Mouse (Mus musculus) adrenal gland, adult (tissue): ENCODE measurements at regions not wholly inside any gene's neighbourhood (a gene's known extent, or its start where the extent isn't known, plus 50 kb on each side); places are given as distances from the start of the nearest gene placed in this dataset.

Experiments used
- DNase-seq, 2 experiments: peaks; one replicate each; pipeline ENCODE4 v3.0.0; 2022 to 2023; ENCODE audit warnings: low spot score in 1 of 2; ENCODE audit not compliant: inconsistent age in 2 of 2

DNA sequence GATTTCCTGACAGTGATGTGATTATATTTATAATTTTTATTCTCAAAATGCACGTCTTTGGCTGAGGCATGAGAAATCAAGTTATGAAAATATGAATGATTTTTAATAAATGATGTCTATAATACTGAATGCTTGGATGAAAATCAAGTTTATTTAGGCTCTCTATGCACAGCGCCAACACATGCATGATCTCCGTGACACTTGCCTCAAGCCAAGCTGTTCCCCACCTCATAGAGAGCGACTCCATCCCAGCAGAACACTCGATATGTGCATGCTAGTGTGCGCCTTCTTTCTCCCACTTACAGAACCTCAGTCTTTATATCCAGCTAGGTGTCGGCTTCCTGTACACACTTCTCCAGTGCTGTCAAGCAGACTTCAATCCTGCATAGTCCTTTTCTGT lies 139.8 kb upstream of the Gm9833 start:
- DNase-seq = no peak

DNA sequence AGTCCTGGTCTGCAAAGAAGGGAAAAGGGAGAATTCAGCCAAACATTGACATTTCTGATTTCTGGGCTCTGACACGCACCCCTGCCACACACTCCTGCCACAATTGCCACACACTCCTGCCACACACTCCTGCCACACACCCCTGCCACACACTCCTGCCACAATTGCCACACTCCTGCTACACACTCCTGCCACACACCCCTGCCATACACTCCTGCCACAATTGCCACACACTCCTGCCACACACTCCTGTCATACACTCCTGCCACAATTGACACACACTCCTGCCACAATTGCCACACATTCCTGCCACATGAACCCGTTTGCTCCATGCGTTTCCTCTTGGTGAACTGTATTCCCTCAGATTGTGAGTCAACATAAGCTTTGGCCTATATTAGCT lies 130.0 kb upstream of the Gm9833 start:
- DNase-seq = peak in 1 of 2 experiments; percentile 12

DNA sequence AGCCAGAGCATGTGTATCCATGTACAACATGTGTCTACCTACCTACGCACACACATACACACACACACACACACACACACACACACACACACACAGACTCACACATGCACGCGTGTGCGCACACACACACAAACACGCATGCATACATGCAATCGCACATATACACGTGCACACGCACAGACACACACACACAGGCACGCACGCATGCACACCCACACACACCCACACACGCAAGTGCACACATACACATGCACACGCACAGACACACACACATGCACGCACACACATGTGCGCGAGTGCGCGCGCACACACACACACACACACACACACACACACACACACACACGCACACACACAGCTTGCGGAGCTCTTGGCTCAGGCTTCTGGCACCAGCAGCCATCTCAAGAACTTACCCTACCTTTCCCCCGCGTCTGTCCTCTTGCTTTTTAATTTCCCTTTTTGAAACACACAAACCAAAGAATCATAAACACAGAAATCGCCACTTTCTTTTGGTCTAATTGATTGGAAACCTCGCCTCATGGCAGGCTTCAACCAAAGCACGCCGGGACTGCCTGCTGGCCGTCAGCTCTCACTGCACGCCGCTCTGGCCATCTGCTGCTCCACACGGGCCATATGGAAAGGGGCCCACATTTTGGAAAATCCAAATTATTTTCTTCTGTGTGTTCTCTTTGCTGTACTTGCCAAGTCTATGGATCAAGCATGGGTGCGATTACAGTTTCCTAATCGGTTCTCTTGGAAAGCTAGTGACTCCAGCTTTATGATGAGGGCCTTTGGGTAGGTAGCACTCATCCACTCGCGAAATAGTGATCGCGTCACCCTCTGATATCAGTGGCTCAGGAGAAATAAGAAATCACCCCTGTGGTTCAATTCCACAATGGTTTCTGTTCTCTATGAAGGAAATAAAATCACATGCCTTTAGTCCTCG lies 127.9 kb upstream of the Gm9833 start:
- peak in 1 of 2 experiments; percentile 12 for DNase-seq

DNA sequence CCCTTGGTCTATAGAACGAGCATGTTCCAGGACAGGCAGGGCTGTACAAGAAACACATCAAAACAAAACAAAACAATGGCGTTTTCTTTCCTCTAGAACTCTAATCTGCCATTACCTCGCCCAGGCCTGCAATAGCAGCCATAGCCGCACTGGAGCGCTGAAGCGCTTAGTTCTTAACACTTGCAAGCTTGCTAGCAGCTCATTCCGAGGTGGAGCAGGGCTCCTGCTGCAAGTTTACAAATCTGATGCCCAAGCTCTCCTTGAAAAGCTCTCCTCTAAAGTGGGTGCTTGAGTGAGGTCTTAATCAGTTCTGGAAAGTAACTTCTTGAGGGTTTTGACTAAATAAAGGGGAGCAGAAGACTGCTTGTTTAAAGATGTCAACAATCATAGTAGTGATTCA lies 127.2 kb upstream of the Gm9833 start:
- DNase-seq = no peak
